Mouse (Mus musculus) neural tube, embryonic 14.5 days (tissue): ENCODE measurements around the gene Mxd1. TPM values are rescaled to one million over a fixed set of nuclear protein-coding genes. Genes with fewer than 3 reads are reported as not detected.

Experiments used
- ATAC-seq: fragments of 200-750 bp; cut with Nextera tagmentation; 2 replicates; pipeline ENCODE4 v1.8.0; 2017; ENCODE audit warnings: low read depth, mild to moderate bottlenecking, moderate TSS enrichment, moderate library complexity
- H3K27ac ChIP-seq: fragments of 300-500 bp; sonication (generic); 2 replicates; pipeline ENCODE4 v1.5.1; 2014; ENCODE audit warnings: low read depth, mild to moderate bottlenecking, control low read depth, low read length, moderate library complexity, mixed read lengths
- H3K27me3 ChIP-seq: fragments of 300-500 bp; sonication (generic); 2 replicates; pipeline ENCODE4 v1.6.1; 2014; ENCODE audit warnings: low read length; ENCODE audit not compliant: control insufficient read depth, insufficient read depth
- H3K36me3 ChIP-seq: fragments of 300-500 bp; sonication (generic); 2 replicates; pipeline ENCODE4 v1.6.1; 2014; ENCODE audit warnings: low read length, mixed read lengths; ENCODE audit not compliant: control insufficient read depth, insufficient read depth
- H3K4me1 ChIP-seq: fragments of 300-500 bp; sonication (generic); 2 replicates; pipeline ENCODE4 v1.6.1; 2014; ENCODE audit warnings: low read length; ENCODE audit not compliant: control insufficient read depth, insufficient read depth
- H3K4me2 ChIP-seq: fragments of 300-500 bp; sonication (generic); 2 replicates; pipeline ENCODE4 v1.6.1; 2014; ENCODE audit warnings: mild to moderate bottlenecking, low read depth, low read length, control low read depth
- H3K4me3 ChIP-seq: fragments of 300-500 bp; sonication (generic); 2 replicates; pipeline ENCODE4 v1.5.1; 2014; ENCODE audit warnings: low read depth, low read length, control low read depth, mixed read lengths
- H3K9ac ChIP-seq: fragments of 300-500 bp; sonication (generic); replicated peaks from 2 replicates; pipeline ENCODE4 v1.6.1; 2014; ENCODE audit warnings: low read depth, mild to moderate bottlenecking, control low read depth, low read length, mixed read lengths
- H3K9me3 ChIP-seq: fragments of 300-500 bp; sonication (generic); 2 replicates; pipeline ENCODE4 v1.6.1; 2016; ENCODE audit warnings: low read length; ENCODE audit not compliant: control insufficient read depth
- WGBS: fragments of 180-500 bp; shearing (Covaris S2); extraction: QIAGEN DNeasy Blood & Tissue Kit; methylation state at CpG from one replicate; pipeline ENCODE4 v1.1.7; 2014; 5-methylcytosine and 5-hydroxymethylcytosine counted together
- polyA plus RNA-seq: library from polyadenylated mRNA; unstranded; fragments of >200 nt; fragmentation: Nextera tagmentation; extraction: Ambion mirVana; gene quantifications from 2 replicates; pipeline ENCODE4 v1.2.1, GENCODE M21; 2014

Mxd1 gene
- 15.4 and 22.8 TPM in 2 replicates for polyA plus RNA-seq

GRCm38 (mm10) chr6:86668580-86669239 lies at the start of gene Mxd1:
Mxd1 (minus strand) TSS chr6:86669161.
- Histone ChIP-seq H3K4me1 (peaks cover 18% of the 10 kb centered on the region), H3K9ac (peak within 1 kb of the TSS; percentile 81), H3K4me2 (peak within 1 kb of the TSS; percentile 89), H3K4me3 (peak within 1 kb of the TSS; percentile 84), H3K36me3 (peaks cover 13% of the 10 kb centered on the region), H3K27me3 (no peaks in the 10 kb centered on the region), H3K27ac (peak within 1 kb of the TSS; percentile 76), H3K9me3 (no peaks in the 10 kb centered on the region)
- under 1% methylated on average over 52 of the region's 76 CpGs for WGBS
- ATAC-seq: peak; percentile 10; the same call in 1 of the 2 replicates

GRCm38 (mm10) chr6:86708072-86708774 lies 39.3 kb upstream of the Mxd1 start:
- H3K9me3 ChIP-seq: no peaks in the 10 kb centered on the region
- no peak overlapping the region for H3K4me2 ChIP-seq
- ATAC-seq: no peak
- H3K27me3 ChIP-seq: no peaks in the 10 kb centered on the region
- H3K4me1 ChIP-seq: no peaks in the 10 kb centered on the region
- WGBS: 84% methylated on average over 4 of the region's 4 CpGs
- H3K9ac ChIP-seq: no peak overlapping the region
- H3K27ac ChIP-seq: no peak overlapping the region
- no peak overlapping the region for H3K4me3 ChIP-seq
- peaks cover 35% of the 10 kb centered on the region for H3K36me3 ChIP-seq

- Histone ChIP-seq H3K27ac (no peak overlapping the region), H3K4me1 (no peaks in the 10 kb centered on the region), H3K4me2 (no peak overlapping the region), H3K27me3 (no peaks in the 10 kb centered on the region), H3K9me3 (no peaks in the 10 kb centered on the region), H3K36me3 (peaks cover 78% of the 10 kb centered on the region), H3K4me3 (no peak overlapping the region), H3K9ac (no peak overlapping the region)
- no peak for ATAC-seq
- WGBS: 94% methylated on average over 9 of the region's 9 CpGs
Measured at GRCm38 (mm10) chr6:86702577-86702976, 33.6 kb upstream of the Mxd1 start.

GRCm38 (mm10) chr6:86697903-86698302 lies 28.9 kb upstream of the Mxd1 start:
- no peak overlapping the region for H3K27ac ChIP-seq
- no peak overlapping the region for H3K9ac ChIP-seq
- no peak for ATAC-seq
- no peaks in the 10 kb centered on the region for H3K27me3 ChIP-seq
- peaks cover 62% of the 10 kb centered on the region for H3K36me3 ChIP-seq
- no peaks in the 10 kb centered on the region for H3K9me3 ChIP-seq
- 86% methylated on average over 6 of the region's 6 CpGs for WGBS
- no peak overlapping the region for H3K4me3 ChIP-seq
- no peak overlapping the region for H3K4me2 ChIP-seq
- H3K4me1 ChIP-seq: no peaks in the 10 kb centered on the region

- Histone ChIP-seq H3K27ac (no peak overlapping the region), H3K36me3 (peaks cover 58% of the 10 kb centered on the region), H3K9ac (no peak overlapping the region), H3K4me2 (no peak overlapping the region), H3K27me3 (no peaks in the 10 kb centered on the region), H3K4me3 (no peak overlapping the region), H3K9me3 (no peaks in the 10 kb centered on the region), H3K4me1 (no peaks in the 10 kb centered on the region)
- 92% methylated on average over 10 of the region's 10 CpGs for WGBS
- no peak for ATAC-seq
Measured at GRCm38 (mm10) chr6:86696213-86696612, 27.3 kb upstream of the Mxd1 start.

GRCm38 (mm10) chr6:86694465-86694864 lies 25.5 kb upstream of the Mxd1 start:
- Histone ChIP-seq H3K9me3 (no peaks in the 10 kb centered on the region), H3K27ac (no peak overlapping the region), H3K4me3 (no peak overlapping the region), H3K27me3 (no peaks in the 10 kb centered on the region), H3K4me2 (no peak overlapping the region), H3K9ac (no peak overlapping the region), H3K4me1 (no peaks in the 10 kb centered on the region), H3K36me3 (peaks cover 51% of the 10 kb centered on the region)
- no peak for ATAC-seq

GRCm38 (mm10) chr6:86689671-86690070 lies 20.7 kb upstream of the Mxd1 start:
- no peak for ATAC-seq
- H3K4me1 ChIP-seq: no peaks in the 10 kb centered on the region
- H3K27me3 ChIP-seq: no peaks in the 10 kb centered on the region
- peaks cover 25% of the 10 kb centered on the region; the same call in 1 of the 2 replicates for H3K36me3 ChIP-seq
- no peaks in the 10 kb centered on the region for H3K9me3 ChIP-seq
- H3K27ac ChIP-seq: no peak overlapping the region
- H3K9ac ChIP-seq: no peak overlapping the region
- WGBS: 94% methylated on average over 3 of the region's 3 CpGs
- no peak overlapping the region for H3K4me3 ChIP-seq
- H3K4me2 ChIP-seq: no peak overlapping the region

GRCm38 (mm10) chr6:86686971-86687370 lies 18.0 kb upstream of the Mxd1 start:
- ATAC-seq: no peak
- no peaks in the 10 kb centered on the region for H3K27me3 ChIP-seq
- no peak overlapping the region for H3K9ac ChIP-seq
- no peak overlapping the region for H3K4me3 ChIP-seq
- H3K4me1 ChIP-seq: peaks cover 5% of the 10 kb centered on the region
- no peak overlapping the region for H3K27ac ChIP-seq
- 59% methylated on average over 1 of the region's 1 CpGs for WGBS
- H3K9me3 ChIP-seq: no peaks in the 10 kb centered on the region
- H3K4me2 ChIP-seq: no peak overlapping the region
- peaks cover 19% of the 10 kb centered on the region; the same call in 1 of the 2 replicates for H3K36me3 ChIP-seq

GRCm38 (mm10) chr6:86684655-86685011 lies 15.7 kb upstream of the Mxd1 start:
- 35% methylated on average over 12 of the region's 12 CpGs for WGBS
- Histone ChIP-seq H3K27ac (0 out of 2 replicates have a peak overlapping the region, but pooled peaks have one; percentile 16), H3K9me3 (no peaks in the 10 kb centered on the region), H3K4me1 (peaks cover 5% of the 10 kb centered on the region), H3K9ac (peak overlapping the region; percentile 84), H3K4me3 (peak overlapping the region; percentile 83), H3K36me3 (peaks cover 31% of the 10 kb centered on the region), H3K27me3 (no peaks in the 10 kb centered on the region), H3K4me2 (peak overlapping the region; percentile 83)
- no peak for ATAC-seq
